Mouse (Mus musculus): ENCODE measurements at regions not wholly inside any gene's neighbourhood (a gene's known extent, or its start where the extent isn't known, plus 50 kb on each side); places are given as distances from the start of the nearest gene placed in this dataset.
A peak's percentile ranks its signal among the peaks of the same experiment; 100 is the strongest.

DNA sequence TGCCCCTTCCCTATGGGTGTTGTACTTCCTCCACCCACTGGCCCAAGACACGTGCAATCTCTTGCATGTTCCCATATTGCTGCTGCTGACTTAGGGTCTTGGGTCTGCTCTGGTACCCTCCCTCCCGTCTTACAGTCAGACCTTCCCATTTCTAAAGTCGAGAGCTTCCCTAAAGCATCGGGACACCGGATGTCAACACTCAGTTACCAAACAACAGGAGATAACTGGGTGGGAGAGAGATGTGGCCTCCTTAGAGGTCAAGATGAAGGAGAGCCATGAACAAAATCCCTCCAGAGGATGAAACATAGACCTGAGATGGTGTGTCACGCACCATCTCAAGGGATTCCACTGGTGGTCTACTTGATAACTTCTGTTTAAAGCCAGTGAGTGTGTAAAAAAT, 322.5 kb downstream of the Gm826 start:
- TF ChIP-seq EP300 (IDR thresholded peaks at IDR 0.05; ENCODE audit: insufficient read depth, low read depth, low read length) (no peak), CTCF (IDR thresholded peaks at IDR 0.05) (no peak), POLR2A (IDR thresholded peaks at IDR 0.05; ENCODE audit: insufficient read depth, low read depth, low read length) (no peak)
- 71% methylated on average over 6 of the region's 6 CpGs for WGBS
- intact Hi-C loops (cut with DNase I) = no loop called here
- Histone ChIP-seq H3K79me2 (replicated peaks; ENCODE audit: control insufficient read depth, insufficient read depth, low read length) (no peaks in the 10 kb centered on the region), H3K27ac (no peak overlapping the region), H3K4me3 (no peak overlapping the region), H3K27me3 (ENCODE audit: control insufficient read depth, insufficient read depth, low read length) (no peaks in the 10 kb centered on the region), H3K9ac (ENCODE audit: low read depth, low read length) (no peak overlapping the region), H3K4me1 (ENCODE audit: control insufficient read depth, insufficient read depth, low read length) (no peaks in the 10 kb centered on the region), H3K36me3 (ENCODE audit: control insufficient read depth, insufficient read depth, low read length) (no peaks in the 10 kb centered on the region)
- DNase-seq = peak in 1 of 2 experiments; percentile 23

GRCm38 (mm10) chr2:160002695-160003094, 331.3 kb downstream of the Gm826 start:
- Histone ChIP-seq H3K4me3 (no peak overlapping the region), H3K27me3 (ENCODE audit: control insufficient read depth, insufficient read depth, low read length) (no peaks in the 10 kb centered on the region), H3K36me3 (ENCODE audit: control insufficient read depth, insufficient read depth, low read length) (no peaks in the 10 kb centered on the region), H3K4me1 (ENCODE audit: control insufficient read depth, insufficient read depth, low read length) (peaks cover 1% of the 10 kb centered on the region; the same call in 1 of the 2 replicates), H3K9ac (ENCODE audit: low read depth, low read length) (no peak overlapping the region), H3K79me2 (replicated peaks; ENCODE audit: control insufficient read depth, insufficient read depth, low read length) (no peaks in the 10 kb centered on the region), H3K27ac (no peak overlapping the region)
- TF ChIP-seq POLR2A (IDR thresholded peaks at IDR 0.05; ENCODE audit: insufficient read depth, low read depth, low read length) (no peak), CTCF (IDR thresholded peaks at IDR 0.05) (no peak), EP300 (IDR thresholded peaks at IDR 0.05; ENCODE audit: insufficient read depth, low read depth, low read length) (no peak)
- intact Hi-C loops (cut with DNase I) = loop anchor here (10.0 kb wide), 1 partner anchor 578 kb away; no protein-coding TSS in a partner anchor
- DNase-seq = peak in 1 of 2 experiments; percentile 32
- 48% methylated on average over 3 of the region's 3 CpGs for WGBS

DNA sequence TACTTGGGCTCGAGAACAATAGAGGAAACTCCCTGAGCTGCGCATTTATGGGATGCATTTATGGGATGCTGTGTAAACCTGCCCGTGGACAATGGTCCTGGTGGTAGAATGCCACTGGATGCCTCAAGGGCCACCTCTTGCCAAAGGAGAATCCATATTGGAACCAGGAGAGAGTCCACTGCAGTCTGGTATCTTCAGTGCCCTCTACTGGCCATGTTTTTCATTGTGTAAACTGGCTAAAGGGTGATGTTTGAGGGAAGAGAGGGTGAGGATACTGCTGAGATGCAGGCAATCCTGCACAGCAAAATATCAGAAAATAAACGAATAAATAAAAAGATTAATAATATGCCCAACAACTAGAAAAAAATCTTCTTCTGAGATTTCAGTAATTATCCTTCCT, 333.5 kb downstream of the Gm826 start:
- Histone ChIP-seq H3K79me2 (replicated peaks; ENCODE audit: control insufficient read depth, insufficient read depth, low read length) (no peaks in the 10 kb centered on the region), H3K4me3 (no peak overlapping the region), H3K9ac (ENCODE audit: low read depth, low read length) (no peak overlapping the region), H3K27ac (no peak overlapping the region), H3K36me3 (ENCODE audit: control insufficient read depth, insufficient read depth, low read length) (no peaks in the 10 kb centered on the region), H3K4me1 (ENCODE audit: control insufficient read depth, insufficient read depth, low read length) (peaks cover 1% of the 10 kb centered on the region; the same call in 1 of the 2 replicates), H3K27me3 (ENCODE audit: control insufficient read depth, insufficient read depth, low read length) (no peaks in the 10 kb centered on the region)
- no peak for DNase-seq
- WGBS = 69% methylated on average over 4 of the region's 4 CpGs
- intact Hi-C loops (cut with DNase I) = loop anchor here (10.0 kb wide), 1 partner anchor 576 kb away; no protein-coding TSS in a partner anchor
- TF ChIP-seq CTCF (IDR thresholded peaks at IDR 0.05) = peak; percentile 71
- no peak for TF ChIP-seq POLR2A (IDR thresholded peaks at IDR 0.05; ENCODE audit: insufficient read depth, low read depth, low read length)
- TF ChIP-seq EP300 (IDR thresholded peaks at IDR 0.05; ENCODE audit: insufficient read depth, low read depth, low read length) = no peak

GRCm38 (mm10) chr2:159997395-159997794, 336.6 kb downstream of the Gm826 start:
- WGBS = 67% methylated on average over 9 of the region's 9 CpGs
- intact Hi-C loops (cut with DNase I) = no loop called here
- TF ChIP-seq POLR2A (IDR thresholded peaks at IDR 0.05; ENCODE audit: insufficient read depth, low read depth, low read length) (no peak), EP300 (IDR thresholded peaks at IDR 0.05; ENCODE audit: insufficient read depth, low read depth, low read length) (no peak), CTCF (IDR thresholded peaks at IDR 0.05) (no peak)
- no peak overlapping the region for H3K4me3 ChIP-seq
- H3K79me2 ChIP-seq (replicated peaks; ENCODE audit: control insufficient read depth, insufficient read depth, low read length) = no peaks in the 10 kb centered on the region
- no peaks in the 10 kb centered on the region for H3K27me3 ChIP-seq (ENCODE audit: control insufficient read depth, insufficient read depth, low read length)
- no peak overlapping the region for H3K27ac ChIP-seq
- DNase-seq = peak in 1 of 2 experiments; percentile 33
- H3K4me1 ChIP-seq (ENCODE audit: control insufficient read depth, insufficient read depth, low read length) = peaks cover 1% of the 10 kb centered on the region; the same call in 1 of the 2 replicates
- H3K9ac ChIP-seq (ENCODE audit: low read depth, low read length) = no peak overlapping the region
- no peaks in the 10 kb centered on the region for H3K36me3 ChIP-seq (ENCODE audit: control insufficient read depth, insufficient read depth, low read length)

- no peaks in the 10 kb centered on the region for H3K36me3 ChIP-seq (ENCODE audit: control insufficient read depth, insufficient read depth, low read length)
- no peak overlapping the region for H3K4me3 ChIP-seq
- no peak overlapping the region for H3K27ac ChIP-seq
- H3K27me3 ChIP-seq (ENCODE audit: control insufficient read depth, insufficient read depth, low read length) = no peaks in the 10 kb centered on the region
- WGBS = 75% methylated on average over 3 of the region's 3 CpGs
- no peak overlapping the region for H3K9ac ChIP-seq (ENCODE audit: low read depth, low read length)
- no peaks in the 10 kb centered on the region for H3K4me1 ChIP-seq (ENCODE audit: control insufficient read depth, insufficient read depth, low read length)
- TF ChIP-seq POLR2A (IDR thresholded peaks at IDR 0.05; ENCODE audit: insufficient read depth, low read depth, low read length) (no peak), EP300 (IDR thresholded peaks at IDR 0.05; ENCODE audit: insufficient read depth, low read depth, low read length) (no peak), CTCF (IDR thresholded peaks at IDR 0.05) (no peak)
- no peaks in the 10 kb centered on the region for H3K79me2 ChIP-seq (replicated peaks; ENCODE audit: control insufficient read depth, insufficient read depth, low read length)
- intact Hi-C loops (cut with DNase I) = no loop called here
- no peak for DNase-seq
These were observed 339.5 kb downstream of the Gm826 start for GRCm38 (mm10) chr2:159994490-159994889.

DNA sequence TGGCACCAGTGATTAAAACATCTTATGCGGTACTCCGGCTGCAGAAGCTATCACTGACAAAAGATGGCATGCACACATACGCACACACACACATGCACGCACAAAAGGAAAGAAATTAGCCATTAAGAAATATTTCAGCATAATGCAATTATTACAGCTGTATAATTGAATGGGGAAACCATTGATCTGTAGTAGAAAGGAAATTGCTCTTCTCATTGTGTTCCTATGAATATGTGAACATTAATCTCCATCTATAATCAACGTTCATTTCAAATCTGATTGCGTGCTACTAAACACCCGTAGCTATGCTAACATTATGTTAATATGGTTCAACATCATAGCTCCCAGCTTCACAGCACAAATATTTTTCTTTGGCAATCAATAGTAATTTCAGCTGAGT, 347.2 kb downstream of the Gm826 start:
- Histone ChIP-seq H3K4me1 (ENCODE audit: control insufficient read depth, insufficient read depth, low read length) (no peaks in the 10 kb centered on the region), H3K36me3 (ENCODE audit: control insufficient read depth, insufficient read depth, low read length) (no peaks in the 10 kb centered on the region), H3K27me3 (ENCODE audit: control insufficient read depth, insufficient read depth, low read length) (no peaks in the 10 kb centered on the region), H3K4me3 (no peak overlapping the region), H3K79me2 (replicated peaks; ENCODE audit: control insufficient read depth, insufficient read depth, low read length) (no peaks in the 10 kb centered on the region), H3K9ac (ENCODE audit: low read depth, low read length) (no peak overlapping the region), H3K27ac (no peak overlapping the region)
- no peak for TF ChIP-seq CTCF (IDR thresholded peaks at IDR 0.05)
- no peak for TF ChIP-seq EP300 (IDR thresholded peaks at IDR 0.05; ENCODE audit: insufficient read depth, low read depth, low read length)
- TF ChIP-seq POLR2A (IDR thresholded peaks at IDR 0.05; ENCODE audit: insufficient read depth, low read depth, low read length) = no peak
- WGBS = 94% methylated on average over 7 of the region's 7 CpGs
- no peak for DNase-seq
- intact Hi-C loops (cut with DNase I) = no loop called here

Data from heart, adult 2 months (tissue).